Mouse (Mus musculus): ENCODE data around the gene Mical3.

The Mical3 gene

DNA sequence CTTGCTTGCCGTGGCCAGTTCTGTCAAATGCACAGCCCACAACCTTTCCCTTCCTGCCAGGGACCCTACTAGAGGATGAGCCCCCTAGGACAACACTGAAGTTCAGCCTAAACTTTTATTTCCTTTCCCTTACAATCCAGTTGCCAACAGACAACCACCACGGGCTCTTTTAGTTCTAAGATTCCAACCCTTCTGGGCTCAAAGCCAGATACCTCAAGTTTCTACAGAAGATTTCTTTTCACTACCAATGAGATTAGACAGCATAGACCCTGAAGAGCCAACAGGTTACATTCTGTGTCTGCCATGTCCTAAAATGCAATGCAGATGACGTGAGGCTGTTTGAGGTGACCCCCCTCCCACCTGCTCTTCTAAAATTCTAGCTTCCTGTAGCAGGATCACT, 75.3 kb downstream of the Mical3 start:
- DNase-seq (ENCODE audit: low read depth in 1 of 2, low spot score in 2 of 2) = no peak

DNA sequence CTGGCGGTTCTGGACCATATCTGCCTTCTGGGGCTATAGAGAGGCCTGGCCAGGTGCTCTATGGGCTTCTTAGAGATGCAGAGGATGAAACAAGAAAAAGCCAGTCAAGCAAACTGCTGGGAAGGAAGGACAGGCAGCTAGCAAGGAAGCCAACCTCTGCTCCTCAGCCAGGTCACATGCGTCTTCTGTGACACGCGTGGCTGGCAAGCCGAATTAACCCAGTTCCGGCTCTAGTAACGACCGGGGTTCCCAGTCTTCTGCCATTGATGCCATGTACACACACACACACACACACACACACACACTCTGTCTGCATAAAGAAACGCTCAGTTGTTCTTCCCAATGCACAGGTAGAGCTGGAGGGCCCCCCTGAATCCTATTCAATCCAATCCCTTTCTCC, 75.9 kb downstream of the Mical3 start:
- no peak for DNase-seq (ENCODE audit: low read depth in 1 of 2, low spot score in 2 of 2)

DNA sequence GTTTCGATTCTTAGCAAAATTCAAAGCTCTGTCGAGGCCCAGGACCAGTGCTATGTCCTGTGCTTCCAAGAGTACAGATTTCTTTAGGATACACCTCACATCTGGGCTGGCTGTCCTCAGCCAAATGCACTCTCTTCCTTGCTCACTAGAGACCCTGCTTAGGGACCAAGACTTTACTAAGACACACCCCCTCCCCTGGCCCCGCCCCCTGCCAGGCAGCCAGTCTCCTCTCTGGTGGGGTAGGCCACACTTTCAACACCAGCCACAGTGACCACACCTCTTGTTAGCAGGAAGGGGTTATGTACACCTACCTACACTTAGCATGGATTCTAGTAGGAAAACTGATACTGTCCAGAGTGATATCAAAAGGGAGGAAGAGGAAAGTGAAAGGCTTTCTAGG, 76.5 kb downstream of the Mical3 start:
- no peak for DNase-seq (ENCODE audit: low read depth in 1 of 2, low spot score in 2 of 2)

DNA sequence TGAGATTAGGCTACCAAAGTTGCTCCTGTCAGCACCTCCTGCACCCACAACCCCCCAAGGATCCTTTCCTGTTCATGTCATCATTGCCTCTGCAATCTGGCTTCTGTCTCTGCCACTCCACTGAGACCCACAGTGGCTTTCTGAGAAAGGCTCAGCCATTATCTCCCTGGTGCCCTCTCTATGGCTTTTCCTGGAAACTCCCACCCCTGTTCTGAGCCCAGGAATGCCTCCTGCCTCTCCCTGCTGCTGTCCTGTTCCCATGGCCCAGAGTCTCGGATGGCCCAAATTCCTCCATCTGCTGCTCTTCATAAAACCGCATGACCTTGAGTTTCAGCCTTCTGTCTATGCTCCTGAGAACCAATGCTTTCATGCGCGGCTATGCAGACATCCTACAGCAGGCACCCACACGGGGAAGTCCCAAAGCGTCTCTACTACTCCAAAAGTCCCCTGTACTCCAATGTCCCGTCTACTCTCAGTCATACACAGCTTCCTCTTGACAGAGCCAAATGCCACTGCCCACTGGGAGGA, 77.2 kb downstream of the Mical3 start:
- DNase-seq (ENCODE audit: low read depth in 1 of 2, low spot score in 2 of 2) = no peak

DNA sequence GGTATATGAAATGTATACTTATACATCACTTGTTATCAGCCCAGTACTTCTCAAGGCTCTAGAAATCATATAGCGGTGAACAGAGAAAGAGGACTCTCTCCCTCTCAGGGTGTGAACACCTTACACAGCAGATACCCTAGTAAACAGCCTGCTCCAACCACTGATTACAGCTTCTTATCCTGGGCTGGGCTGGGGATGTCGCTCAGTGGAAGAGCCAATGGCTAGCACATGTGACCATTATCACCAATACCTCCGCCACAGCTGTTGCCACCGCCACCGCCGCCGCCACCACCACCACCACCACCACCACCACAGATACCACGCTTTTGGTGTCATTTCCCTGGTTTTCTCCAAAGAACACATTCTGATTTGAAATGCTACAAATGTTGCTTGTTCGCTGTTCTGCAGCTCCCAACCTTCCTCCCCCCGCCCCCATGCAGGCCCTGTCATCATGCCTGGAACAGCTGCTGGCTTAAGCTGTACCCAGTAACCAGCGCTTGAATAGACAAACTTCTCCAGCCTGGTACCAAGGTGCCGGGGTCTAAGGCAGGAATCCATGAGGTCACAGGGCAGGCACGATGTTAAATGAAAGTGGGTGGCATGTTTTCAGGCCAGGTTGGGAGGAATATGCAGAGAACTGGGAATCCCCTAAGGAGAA, 78.7 kb downstream of the Mical3 start:
- DNase-seq (ENCODE audit: low read depth in 1 of 2, low spot score in 2 of 2) = no peak

DNA sequence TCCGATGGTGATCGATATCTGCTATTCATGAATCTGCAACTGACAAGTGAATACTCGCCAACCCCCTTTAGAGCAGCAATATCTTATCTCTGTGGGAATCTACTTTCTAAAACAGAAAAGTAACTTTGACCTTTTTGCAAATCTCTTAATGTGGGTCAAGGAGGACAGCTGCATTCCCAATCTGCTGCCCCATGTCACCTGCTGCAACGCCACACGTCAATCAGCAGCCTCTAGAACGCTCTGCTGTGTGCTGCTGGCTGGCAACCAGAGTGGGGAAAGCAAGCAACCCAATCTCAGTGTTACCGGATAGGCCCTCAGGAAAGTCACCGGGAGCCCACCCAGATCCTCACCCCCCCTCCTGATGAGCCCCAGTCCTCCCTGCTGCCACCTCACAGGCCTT, 79.4 kb downstream of the Mical3 start:
- DNase-seq (ENCODE audit: low read depth in 1 of 2, low spot score in 2 of 2) = no peak

DNA sequence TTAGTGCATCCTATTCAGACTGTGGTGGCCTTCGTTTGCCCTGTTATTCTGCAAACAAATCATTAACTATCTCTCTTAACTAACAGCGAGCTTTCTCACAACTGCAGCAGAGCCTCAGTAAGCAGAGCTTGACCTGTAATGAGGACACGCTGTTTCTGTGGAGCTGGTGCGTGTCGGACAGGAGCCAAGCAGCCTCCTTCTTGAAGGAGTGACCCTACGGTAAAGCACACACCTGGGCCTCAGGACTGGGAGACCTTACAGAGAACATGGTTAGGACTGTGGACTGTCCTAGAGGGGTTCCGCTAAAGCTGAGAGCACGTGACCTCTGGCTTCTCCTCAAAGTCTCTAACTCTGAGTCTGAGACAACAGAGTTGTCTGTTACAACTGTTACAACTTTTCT, 82.1 kb downstream of the Mical3 start:
- DNase-seq (ENCODE audit: low read depth in 1 of 2, low spot score in 2 of 2) = no peak

DNA sequence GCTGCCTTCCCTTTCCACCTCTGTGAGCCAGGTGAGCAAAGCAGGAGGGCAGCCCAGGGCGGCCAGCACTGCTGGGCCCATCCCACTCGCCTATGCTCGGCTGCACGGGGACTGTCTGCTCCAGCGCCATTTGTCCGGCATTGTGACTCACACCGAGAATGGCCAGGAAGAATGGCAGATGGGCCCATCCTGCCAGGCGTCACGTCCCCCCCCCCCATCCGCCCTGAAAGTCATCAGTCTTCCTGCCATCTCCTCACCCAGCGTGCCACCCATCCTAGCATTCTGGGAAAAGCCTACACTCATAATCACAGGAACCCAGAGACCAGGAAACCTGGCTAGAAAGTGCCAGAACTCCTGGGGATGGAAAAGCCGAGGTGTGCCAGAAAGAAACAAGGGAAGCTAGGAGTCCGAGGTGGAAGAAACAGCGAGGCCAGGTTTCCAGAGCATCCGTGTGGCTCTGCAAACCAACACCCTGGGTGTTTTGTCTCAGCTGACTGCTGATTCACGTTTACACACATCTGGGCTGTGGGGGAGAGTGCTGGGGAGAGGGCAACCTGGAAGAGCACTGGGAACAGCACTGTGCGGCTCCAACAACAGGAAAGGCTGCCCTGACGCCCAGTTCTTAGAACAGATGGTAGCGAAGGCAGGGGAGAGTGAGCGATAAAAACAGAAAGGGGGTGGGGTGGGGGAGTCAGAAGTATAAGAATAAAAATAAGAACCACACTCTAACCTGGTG, 85.3 kb downstream of the Mical3 start:
- no peak for DNase-seq (ENCODE audit: low read depth in 1 of 2, low spot score in 2 of 2)

DNA sequence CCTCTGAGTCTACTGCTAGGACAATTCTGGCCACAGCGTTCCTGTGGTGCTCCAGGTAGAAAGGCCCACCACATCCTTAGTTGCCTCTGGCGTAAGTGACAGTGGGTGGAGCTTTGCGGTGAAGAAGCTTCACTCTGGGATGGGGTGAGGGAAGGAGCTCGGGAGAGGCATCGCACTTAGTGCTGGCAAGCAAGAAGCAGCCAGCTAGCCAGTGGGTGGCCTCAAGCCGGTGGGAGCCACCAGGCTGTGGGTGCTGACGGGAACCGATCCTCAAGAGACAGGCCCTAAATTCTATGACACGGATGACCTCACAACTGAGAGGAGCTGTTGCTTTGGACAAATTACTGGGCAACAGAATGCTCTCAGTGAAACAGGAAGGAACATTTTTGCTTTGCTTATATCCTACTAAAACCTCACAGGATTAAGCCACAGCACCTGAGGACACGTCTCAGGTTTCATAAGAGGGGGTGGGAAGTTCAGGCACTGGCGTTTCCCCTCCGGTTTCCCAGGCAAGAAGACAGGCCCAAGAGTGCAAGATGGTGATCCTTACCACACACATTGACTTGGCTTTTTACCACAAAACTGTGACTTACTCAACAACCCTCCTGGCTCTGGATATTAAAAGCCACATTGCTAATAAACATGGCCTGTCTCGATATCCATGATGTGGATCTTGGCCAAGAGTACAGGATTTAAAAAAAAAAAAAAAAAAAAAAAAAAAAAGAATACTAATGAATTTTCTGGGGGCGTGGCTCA, 87.2 kb downstream of the Mical3 start:
- no peak for DNase-seq (ENCODE audit: low read depth in 1 of 2, low spot score in 2 of 2)

DNA sequence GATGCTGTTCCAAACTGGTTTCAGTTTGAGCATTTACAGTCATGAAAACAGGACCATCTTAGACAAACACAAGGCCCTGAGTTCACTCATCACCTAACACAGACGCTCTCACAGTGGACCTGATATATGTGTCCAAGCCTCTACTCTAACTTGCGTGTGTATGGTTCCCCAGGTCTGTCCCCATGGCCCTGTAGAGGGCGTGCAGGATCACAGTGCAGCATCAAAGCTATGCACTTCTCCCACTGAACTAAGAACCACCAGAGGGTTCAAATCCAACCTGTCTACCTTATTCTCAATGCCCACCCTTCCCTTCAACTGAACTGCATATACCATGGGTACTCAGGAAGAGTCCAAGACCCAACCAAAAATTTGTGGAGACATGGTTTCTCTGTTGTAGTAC, 91.1 kb downstream of the Mical3 start:
- no peak for DNase-seq (ENCODE audit: low read depth in 1 of 2, low spot score in 2 of 2)

DNA sequence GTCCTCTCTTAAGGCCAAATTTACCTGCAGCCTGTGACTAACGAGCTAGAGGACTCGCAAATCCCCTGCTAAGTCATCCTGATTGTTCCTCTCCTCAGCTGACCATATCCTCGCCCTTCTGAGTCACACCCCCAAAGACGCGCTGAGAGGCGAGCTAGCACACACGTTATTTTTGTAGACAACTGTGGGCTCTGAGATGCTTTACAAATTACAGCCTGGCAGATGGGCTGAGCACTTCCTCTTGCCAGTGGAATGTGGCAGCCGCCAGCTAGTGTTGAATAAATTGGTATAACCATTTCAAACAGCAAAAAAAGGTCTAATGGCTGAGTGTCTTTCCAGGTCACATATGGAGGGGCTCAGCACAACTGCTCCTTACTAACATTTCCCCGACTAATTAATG, 91.5 kb downstream of the Mical3 start:
- no peak for DNase-seq (ENCODE audit: low read depth in 1 of 2, low spot score in 2 of 2)

DNA sequence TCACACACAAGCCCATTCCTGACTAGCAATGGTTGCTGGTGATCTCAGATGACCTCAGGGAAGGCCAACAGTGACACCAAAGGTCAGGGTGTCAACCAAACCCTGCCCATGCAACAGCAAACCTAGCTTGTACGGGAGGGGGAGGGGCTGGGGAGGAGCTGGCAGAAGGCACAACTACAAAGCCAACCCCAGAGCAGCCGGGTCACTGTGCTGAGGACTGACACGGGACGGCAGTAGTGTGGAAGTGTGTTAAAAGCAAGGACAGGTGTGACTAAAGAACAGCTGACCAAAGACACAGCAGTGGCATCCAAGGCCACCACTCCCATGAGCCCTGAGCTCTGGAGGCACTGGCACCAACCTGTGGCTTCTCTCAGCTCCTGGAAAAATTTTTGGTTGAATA, 93.7 kb downstream of the Mical3 start:
- no peak for DNase-seq (ENCODE audit: low read depth in 1 of 2, low spot score in 2 of 2)

DNA sequence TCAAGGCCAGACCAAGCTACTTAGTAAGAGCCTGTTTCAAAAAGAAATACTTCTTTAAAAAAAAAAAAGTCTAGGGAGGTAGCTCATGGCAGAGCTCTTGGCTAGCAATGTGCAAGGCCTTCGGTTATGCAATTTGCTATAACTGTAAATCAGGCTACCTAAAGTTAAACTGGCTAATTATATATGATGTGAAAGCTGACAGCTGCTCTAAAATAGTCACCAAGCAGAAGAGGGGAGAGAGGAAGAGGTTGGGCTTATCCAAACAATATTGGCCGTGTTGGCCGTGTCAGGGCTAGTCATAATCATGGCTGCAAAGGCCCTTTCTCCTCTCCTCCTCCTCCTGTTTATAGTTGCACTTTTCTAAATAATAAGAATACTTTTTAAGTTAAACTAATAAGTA, 94.9 kb downstream of the Mical3 start:
- DNase-seq (ENCODE audit: low read depth in 1 of 2, low spot score in 2 of 2) = no peak

DNA sequence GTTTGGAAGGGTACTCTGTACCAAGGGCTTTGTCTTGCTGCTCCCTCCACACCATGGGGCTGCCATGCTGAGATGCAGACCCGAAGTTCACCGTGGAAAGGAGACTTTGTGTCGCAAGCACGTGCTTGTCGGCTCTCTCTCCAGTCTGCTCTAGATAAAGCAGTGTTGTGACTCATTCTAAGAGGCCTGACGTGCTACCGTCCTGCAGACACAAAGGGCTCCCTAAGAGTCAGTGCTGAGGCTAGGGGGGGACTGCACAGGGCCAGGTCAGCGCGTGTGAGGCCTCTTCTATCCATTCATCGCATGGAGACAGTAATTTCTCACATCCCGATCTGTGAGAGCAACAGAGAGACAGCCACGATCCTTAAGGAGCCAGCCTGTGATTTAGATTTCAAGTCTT, 95.5 kb downstream of the Mical3 start:
- DNase-seq (ENCODE audit: low read depth in 1 of 2, low spot score in 2 of 2) = no peak

DNA sequence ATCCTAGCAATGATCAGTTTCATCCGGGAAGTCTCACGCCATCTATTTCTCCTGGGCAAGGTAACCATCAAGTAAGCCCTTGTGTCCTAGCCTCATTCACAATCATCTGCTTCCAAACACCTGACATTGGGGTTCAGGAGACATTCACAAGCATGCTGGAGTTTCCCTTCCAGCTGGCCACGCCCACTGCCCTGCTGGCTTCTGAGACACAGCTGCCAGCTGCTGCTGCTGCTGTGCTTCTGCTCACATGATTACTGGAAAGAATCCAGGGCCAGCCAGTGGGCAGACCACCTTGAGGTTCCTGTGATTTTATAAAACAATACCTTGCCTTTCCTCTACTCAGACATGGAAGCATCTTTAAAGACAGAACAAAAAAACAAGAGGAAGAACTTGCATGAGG, 97.5 kb downstream of the Mical3 start:
- no peak for DNase-seq (ENCODE audit: low read depth in 1 of 2, low spot score in 2 of 2)

DNA sequence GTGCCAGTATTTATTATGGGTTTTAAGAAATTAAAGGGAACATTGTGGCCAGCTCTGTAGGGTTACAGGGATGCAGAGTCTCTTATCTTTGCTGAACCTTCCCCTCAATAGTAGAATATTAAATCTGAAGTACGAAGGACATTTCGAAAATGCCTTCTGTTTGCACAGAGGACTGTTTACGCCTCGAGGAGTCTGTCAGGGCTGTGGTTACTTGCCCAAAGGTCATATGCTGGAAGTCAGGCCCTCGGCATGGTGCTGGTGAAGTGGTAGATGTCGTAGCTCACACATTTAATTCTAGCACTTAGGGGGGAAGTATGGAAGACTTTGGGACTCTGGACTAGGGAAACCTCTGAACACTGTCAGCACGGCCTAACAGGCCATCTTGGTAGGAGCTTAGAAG, 99.4 kb downstream of the Mical3 start:
- DNase-seq (ENCODE audit: low read depth in 1 of 2, low spot score in 2 of 2) = no peak

DNA sequence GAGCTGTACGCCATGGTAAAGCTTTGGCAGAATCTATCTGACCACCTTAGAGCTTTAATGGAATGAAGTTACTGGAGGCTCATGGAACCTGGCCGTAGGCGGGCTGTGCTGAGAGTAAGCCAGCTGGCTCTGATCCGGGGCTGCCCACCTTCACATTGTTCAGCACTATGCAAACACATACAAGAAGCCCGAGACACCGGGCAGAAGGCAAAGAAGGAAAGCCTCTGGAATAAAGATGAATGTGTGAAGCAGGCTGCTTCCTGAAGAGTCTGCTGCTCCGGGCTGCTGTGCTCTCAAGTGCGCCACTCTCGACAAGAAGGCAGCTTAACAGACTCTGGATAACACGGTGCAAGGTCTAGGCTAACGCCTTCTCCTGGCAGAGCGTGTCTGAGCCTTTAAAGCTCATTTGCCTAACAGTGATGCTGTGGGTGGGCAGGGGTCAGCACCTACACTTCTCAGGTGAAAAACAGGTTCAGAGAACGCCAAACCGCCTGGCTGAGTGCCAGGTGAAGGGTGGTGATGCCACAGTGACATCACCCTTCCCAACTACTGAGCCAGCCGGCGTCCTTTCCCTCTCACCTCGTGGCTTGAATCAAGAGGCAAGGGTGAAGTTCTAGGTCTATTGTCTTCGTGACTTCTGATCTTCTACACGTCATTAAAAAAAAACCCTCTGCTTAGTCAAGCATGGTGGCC, 100.8 kb downstream of the Mical3 start:
- no peak for DNase-seq (ENCODE audit: low read depth in 1 of 2, low spot score in 2 of 2)

DNA sequence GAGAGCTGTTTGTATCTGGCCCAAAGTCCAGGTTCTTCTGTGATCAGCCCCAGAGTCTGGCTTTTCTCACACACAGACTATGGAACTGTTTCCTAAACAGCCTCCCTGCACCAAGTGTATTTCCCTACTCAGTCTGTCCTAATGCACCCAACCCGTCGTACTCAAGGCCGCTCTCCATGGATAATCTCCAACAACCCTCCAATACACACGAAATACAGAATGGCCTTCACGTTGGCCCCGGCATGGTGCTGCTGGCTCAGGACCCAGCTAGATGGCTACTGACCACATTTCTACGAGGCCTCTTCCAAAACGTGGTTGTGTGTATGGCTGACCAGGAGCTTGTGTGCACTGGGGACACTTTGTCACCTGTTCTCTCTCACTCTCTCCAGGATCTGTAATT, 102.3 kb downstream of the Mical3 start:
- no peak for DNase-seq (ENCODE audit: low read depth in 1 of 2, low spot score in 2 of 2)

DNA sequence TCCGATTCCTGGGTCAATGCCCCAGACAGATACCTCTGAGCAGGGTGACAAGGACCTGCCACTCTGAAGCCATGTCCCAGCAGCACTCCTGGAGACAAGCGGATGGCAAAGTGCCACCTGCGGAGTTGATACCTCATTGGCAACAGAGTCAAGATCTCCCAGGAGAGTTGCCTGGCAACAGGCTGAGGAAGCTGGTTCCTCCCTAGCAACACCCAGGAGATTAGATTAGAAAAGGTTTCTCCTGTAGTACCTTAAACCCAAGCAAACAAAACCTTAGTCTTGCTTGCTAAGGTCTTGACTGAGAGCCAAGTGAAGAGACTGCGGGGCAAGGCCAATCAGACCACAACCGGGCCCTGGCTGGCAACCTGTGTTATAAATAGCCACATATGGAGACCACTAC, 103.5 kb downstream of the Mical3 start:
- DNase-seq (ENCODE audit: low read depth in 1 of 2, low spot score in 2 of 2) = no peak

DNA sequence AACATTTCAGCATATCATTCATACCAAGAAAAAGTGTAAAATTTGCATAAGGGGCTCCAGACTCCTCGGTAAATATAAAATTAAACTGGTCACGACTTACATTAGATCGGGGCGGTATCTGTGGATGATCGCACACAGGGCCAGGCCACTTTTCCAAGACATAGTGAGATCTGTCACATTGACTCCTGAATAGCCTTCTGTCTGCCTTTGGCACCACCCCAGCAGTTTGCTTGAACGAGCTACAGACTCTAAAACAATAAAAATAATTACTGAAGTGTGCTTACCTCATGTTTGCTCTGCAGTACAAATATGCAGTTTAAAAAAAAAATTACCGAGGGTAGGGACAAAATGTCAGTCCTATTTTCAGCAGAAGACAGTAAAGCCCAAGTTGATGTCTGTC, 103.9 kb downstream of the Mical3 start:
- DNase-seq (ENCODE audit: low read depth in 1 of 2, low spot score in 2 of 2) = no peak

DNA sequence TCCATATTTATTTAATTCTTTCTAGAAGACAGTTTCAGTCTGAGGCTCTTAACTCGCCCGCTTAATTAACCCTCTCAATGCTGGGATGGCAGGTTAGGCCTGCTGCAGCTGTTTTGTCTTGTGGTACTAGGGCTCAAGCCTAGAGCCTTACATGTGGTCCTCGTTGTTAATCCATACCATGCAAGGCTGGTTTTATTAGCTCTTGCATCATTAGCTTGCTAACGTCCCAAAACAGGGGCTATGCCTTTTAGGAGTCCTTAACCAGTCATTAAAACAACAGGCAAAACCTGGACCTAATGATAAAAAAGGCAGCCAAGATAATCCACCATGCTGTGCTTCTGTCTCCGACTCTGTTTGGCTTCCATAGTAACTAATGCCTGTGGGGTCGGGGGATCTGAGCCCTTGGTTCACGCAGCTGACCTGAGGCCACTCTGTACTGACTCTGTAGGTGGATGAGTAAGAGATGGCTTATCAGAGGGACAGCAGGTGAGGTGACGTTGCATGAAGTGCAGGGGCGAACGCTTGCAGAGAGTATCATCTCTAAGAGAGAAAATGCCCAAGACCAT, 104.7 kb downstream of the Mical3 start:
- DNase-seq (ENCODE audit: low read depth in 1 of 2, low spot score in 2 of 2) = no peak

Data from monocyte, adult 2 months (primary cell).